Mouse (Mus musculus): ENCODE data around the gene Thsd7b. TPM values are rescaled to one million over a fixed set of nuclear protein-coding genes. Genes with fewer than 3 reads are reported as not detected.

Gene Thsd7b
- total and polyA plus RNA-seq, 3 experiments: 0.08 to 0.23 (median 0.12) TPM

DNA sequence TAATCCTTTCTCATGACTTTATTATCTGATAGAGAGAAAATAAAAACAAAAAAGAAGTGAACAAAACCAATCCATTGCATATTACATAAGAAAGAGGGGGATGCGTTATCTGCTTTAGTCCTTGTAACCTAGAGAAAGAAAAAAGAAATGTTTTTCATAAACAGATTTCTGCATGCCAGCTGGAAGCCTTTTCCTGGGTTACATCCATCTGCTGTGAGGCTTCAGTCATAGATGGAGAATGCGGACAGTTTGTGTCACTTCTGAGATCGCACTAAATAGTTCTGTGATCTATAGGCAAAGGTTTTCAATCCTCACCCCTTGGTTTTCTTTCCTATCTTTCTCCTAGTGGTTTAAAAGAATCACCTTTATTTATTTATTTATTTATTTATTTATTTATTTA, 259.1 kb downstream of the Thsd7b start:
- no peak for TF ChIP-seq EP300 (IDR thresholded peaks at IDR 0.05; ENCODE audit: insufficient read depth, low read depth, low read length)
- no peak for TF ChIP-seq POLR2A (IDR thresholded peaks at IDR 0.05; ENCODE audit: insufficient read depth, low read depth, low read length)
- TF ChIP-seq CTCF (IDR thresholded peaks at IDR 0.05): no peak
- H3K27ac ChIP-seq: no peak overlapping the region
- 87% methylated on average over 3 of the region's 3 CpGs for WGBS
- no peak for DNase-seq
- H3K79me2 ChIP-seq (replicated peaks; ENCODE audit: control insufficient read depth, insufficient read depth, low read length): no peaks in the 10 kb centered on the region
- no peaks in the 10 kb centered on the region for H3K4me1 ChIP-seq (ENCODE audit: control insufficient read depth, insufficient read depth, low read length)
- no peaks in the 10 kb centered on the region for H3K27me3 ChIP-seq (ENCODE audit: control insufficient read depth, insufficient read depth, low read length)
- H3K36me3 ChIP-seq (ENCODE audit: control insufficient read depth, insufficient read depth, low read length): no peaks in the 10 kb centered on the region
- H3K9ac ChIP-seq (ENCODE audit: low read depth, low read length): no peak overlapping the region
- intact Hi-C loops (cut with DNase I): no loop called here
- H3K4me3 ChIP-seq: no peak overlapping the region

DNA sequence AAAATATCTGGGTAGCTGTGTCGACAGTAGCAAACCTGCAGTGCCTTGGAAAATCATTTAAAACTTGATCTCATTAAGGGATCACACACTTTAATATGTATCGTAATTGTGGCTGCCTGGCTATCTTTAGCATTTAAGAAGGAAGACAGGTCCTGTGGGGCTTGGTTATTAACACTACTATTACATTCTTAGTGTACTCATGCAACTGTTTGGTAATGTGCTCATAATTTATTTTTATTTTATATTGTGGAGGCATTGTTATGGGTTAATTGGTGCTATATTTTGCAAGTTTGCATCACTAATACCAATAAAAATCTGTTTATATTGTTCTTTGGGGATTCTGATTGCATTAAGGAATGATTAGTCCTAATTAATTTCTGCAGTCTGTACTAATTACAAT, 265.4 kb downstream of the Thsd7b start:
- Histone ChIP-seq H3K9ac (ENCODE audit: low read depth, low read length) (no peak overlapping the region), H3K27ac (no peak overlapping the region), H3K4me1 (ENCODE audit: control insufficient read depth, insufficient read depth, low read length) (no peaks in the 10 kb centered on the region), H3K27me3 (ENCODE audit: control insufficient read depth, insufficient read depth, low read length) (no peaks in the 10 kb centered on the region), H3K79me2 (replicated peaks; ENCODE audit: control insufficient read depth, insufficient read depth, low read length) (no peaks in the 10 kb centered on the region), H3K36me3 (ENCODE audit: control insufficient read depth, insufficient read depth, low read length) (no peaks in the 10 kb centered on the region), H3K4me3 (no peak overlapping the region)
- no peak for TF ChIP-seq POLR2A (IDR thresholded peaks at IDR 0.05; ENCODE audit: insufficient read depth, low read depth, low read length)
- no peak for TF ChIP-seq EP300 (IDR thresholded peaks at IDR 0.05; ENCODE audit: insufficient read depth, low read depth, low read length)
- no peak for TF ChIP-seq CTCF (IDR thresholded peaks at IDR 0.05)
- WGBS: 73% methylated on average over 2 of the region's 2 CpGs
- DNase-seq: no peak
- intact Hi-C loops (cut with DNase I): no loop called here

DNA sequence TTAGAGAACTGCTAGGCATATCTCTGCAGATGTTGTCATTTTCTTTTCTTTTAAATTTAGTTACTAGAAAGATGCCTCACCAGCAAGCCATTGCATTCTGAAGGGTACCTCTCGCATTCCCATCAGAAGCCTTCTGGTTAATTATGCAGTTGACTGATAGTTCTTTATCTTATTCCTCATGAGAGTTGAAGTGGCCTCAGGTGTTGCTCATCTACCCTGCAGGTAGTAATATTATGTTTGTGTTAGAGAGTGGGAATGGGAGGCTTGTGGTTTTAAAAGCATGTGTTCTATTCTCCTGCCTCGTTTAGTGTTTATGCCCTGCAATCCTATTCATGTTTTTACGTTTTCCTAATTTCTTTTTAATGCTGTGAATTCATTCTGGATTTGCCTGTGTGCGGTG, 265.9 kb downstream of the Thsd7b start:
- intact Hi-C loops (cut with DNase I): no loop called here
- H3K27ac ChIP-seq: no peak overlapping the region

DNA sequence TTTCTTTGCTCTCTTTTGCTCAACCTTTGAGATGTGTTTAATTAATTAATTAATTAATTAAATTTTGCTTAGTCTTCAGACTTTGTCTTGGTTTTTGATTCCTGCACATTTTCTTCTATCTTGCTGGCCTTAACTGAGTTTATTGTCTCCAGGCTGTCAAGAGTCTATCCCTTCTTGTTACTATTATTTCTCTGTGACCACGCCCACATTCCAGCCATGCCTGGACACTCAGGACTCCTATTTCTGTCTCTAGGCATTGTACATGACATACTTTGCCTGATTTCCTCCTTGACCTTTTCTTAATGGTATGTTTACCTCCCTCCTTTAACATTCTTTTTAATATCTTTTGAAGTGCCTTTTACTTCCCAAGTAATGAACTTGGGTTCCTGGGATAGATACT, 267.6 kb downstream of the Thsd7b start:
- H3K36me3 ChIP-seq (ENCODE audit: control insufficient read depth, insufficient read depth, low read length): no peaks in the 10 kb centered on the region
- no peak for DNase-seq
- WGBS: 24% methylated on average over 1 of the region's 1 CpGs
- no peak overlapping the region for H3K4me3 ChIP-seq
- no peaks in the 10 kb centered on the region for H3K27me3 ChIP-seq (ENCODE audit: control insufficient read depth, insufficient read depth, low read length)
- intact Hi-C loops (cut with DNase I): no loop called here
- no peaks in the 10 kb centered on the region for H3K4me1 ChIP-seq (ENCODE audit: control insufficient read depth, insufficient read depth, low read length)
- H3K27ac ChIP-seq: no peak overlapping the region
- H3K9ac ChIP-seq (ENCODE audit: low read depth, low read length): no peak overlapping the region
- H3K79me2 ChIP-seq (replicated peaks; ENCODE audit: control insufficient read depth, insufficient read depth, low read length): no peaks in the 10 kb centered on the region
- TF ChIP-seq POLR2A (IDR thresholded peaks at IDR 0.05; ENCODE audit: insufficient read depth, low read depth, low read length): no peak
- no peak for TF ChIP-seq EP300 (IDR thresholded peaks at IDR 0.05; ENCODE audit: insufficient read depth, low read depth, low read length)
- TF ChIP-seq CTCF (IDR thresholded peaks at IDR 0.05): no peak

More for the DNA sequence above, 265.9 kb downstream of the Thsd7b start:
- no peak for TF ChIP-seq EP300 (IDR thresholded peaks at IDR 0.05; ENCODE audit: insufficient read depth, low read depth, low read length)
- no peak for TF ChIP-seq CTCF (IDR thresholded peaks at IDR 0.05)
- TF ChIP-seq POLR2A (IDR thresholded peaks at IDR 0.05; ENCODE audit: insufficient read depth, low read depth, low read length): no peak
- Histone ChIP-seq H3K4me3 (no peak overlapping the region), H3K79me2 (replicated peaks; ENCODE audit: control insufficient read depth, insufficient read depth, low read length) (no peaks in the 10 kb centered on the region), H3K27me3 (ENCODE audit: control insufficient read depth, insufficient read depth, low read length) (no peaks in the 10 kb centered on the region), H3K4me1 (ENCODE audit: control insufficient read depth, insufficient read depth, low read length) (no peaks in the 10 kb centered on the region), H3K36me3 (ENCODE audit: control insufficient read depth, insufficient read depth, low read length) (no peaks in the 10 kb centered on the region), H3K9ac (ENCODE audit: low read depth, low read length) (no peak overlapping the region)
- DNase-seq: no peak
- 84% methylated on average over 4 of the region's 4 CpGs for WGBS

DNA sequence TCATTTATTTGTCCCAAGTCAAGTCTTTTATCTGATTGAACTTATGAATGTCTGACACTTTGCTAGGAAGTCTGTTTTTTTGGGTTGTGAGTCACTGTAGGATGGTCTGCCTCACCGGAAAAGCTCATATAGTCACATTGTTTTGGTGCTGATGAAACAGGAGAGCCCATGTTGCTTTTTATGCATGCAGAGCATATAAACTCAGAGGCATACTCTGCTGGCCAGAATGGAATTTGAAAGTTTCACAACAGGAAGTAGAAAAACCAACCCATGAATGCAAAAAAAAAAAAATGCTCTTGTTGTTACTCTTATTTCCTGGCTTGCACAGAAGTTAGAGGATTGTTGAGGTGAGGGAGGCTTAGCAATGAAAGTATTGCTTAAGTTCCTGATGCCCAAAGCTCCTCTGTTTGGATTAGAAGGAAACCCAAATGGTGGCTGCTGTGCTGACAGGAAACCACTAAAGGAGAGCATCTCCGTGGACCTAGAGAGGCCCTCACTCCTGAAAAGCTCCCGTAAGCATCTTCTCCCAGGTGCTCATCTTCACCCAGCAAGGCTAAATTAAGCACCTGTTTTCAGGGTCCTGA, 269.6 kb downstream of the Thsd7b start:
- TF ChIP-seq EP300 (IDR thresholded peaks at IDR 0.05; ENCODE audit: insufficient read depth, low read depth, low read length): no peak
- TF ChIP-seq POLR2A (IDR thresholded peaks at IDR 0.05; ENCODE audit: insufficient read depth, low read depth, low read length): no peak
- no peak for TF ChIP-seq CTCF (IDR thresholded peaks at IDR 0.05)
- intact Hi-C loops (cut with DNase I): no loop called here
- Histone ChIP-seq H3K4me3 (no peak overlapping the region), H3K36me3 (ENCODE audit: control insufficient read depth, insufficient read depth, low read length) (no peaks in the 10 kb centered on the region), H3K27me3 (ENCODE audit: control insufficient read depth, insufficient read depth, low read length) (no peaks in the 10 kb centered on the region), H3K4me1 (ENCODE audit: control insufficient read depth, insufficient read depth, low read length) (no peaks in the 10 kb centered on the region), H3K9ac (ENCODE audit: low read depth, low read length) (no peak overlapping the region), H3K79me2 (replicated peaks; ENCODE audit: control insufficient read depth, insufficient read depth, low read length) (no peaks in the 10 kb centered on the region), H3K27ac (no peak overlapping the region)
- WGBS: 61% methylated on average over 3 of the region's 3 CpGs
- DNase-seq: no peak

DNA sequence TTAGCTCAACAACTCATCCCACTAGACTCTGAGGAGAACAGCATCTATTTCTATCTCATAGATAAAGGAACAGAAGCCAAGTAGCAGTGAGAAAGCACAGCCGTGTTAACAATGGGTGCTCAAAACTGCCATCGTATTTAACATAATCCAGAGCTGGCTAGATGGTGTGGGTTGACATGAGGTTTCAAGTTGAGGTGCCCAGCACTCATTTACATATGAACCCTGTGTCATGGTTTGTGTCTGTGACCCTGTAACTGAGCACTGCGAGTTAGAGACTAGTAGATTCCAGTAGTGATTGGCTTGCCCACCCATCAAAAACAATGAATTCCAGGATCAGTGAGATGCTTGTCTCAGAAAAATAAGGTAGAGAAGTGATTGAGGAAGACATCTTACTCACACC, 270.1 kb downstream of the Thsd7b start:
- WGBS: 54% methylated on average over 3 of the region's 3 CpGs
- no peaks in the 10 kb centered on the region for H3K4me1 ChIP-seq (ENCODE audit: control insufficient read depth, insufficient read depth, low read length)
- no peaks in the 10 kb centered on the region for H3K36me3 ChIP-seq (ENCODE audit: control insufficient read depth, insufficient read depth, low read length)
- intact Hi-C loops (cut with DNase I): no loop called here
- H3K27ac ChIP-seq: no peak overlapping the region
- H3K4me3 ChIP-seq: no peak overlapping the region
- no peaks in the 10 kb centered on the region for H3K27me3 ChIP-seq (ENCODE audit: control insufficient read depth, insufficient read depth, low read length)
- TF ChIP-seq EP300 (IDR thresholded peaks at IDR 0.05; ENCODE audit: insufficient read depth, low read depth, low read length): no peak
- TF ChIP-seq CTCF (IDR thresholded peaks at IDR 0.05): no peak
- TF ChIP-seq POLR2A (IDR thresholded peaks at IDR 0.05; ENCODE audit: insufficient read depth, low read depth, low read length): no peak
- no peaks in the 10 kb centered on the region for H3K79me2 ChIP-seq (replicated peaks; ENCODE audit: control insufficient read depth, insufficient read depth, low read length)
- no peak overlapping the region for H3K9ac ChIP-seq (ENCODE audit: low read depth, low read length)
- DNase-seq: no peak
